Mouse (Mus musculus) bone marrow macrophage, adult 2 months (primary cell): ENCODE results near the gene Wdfy3. TPM values are rescaled to one million over a fixed set of nuclear protein-coding genes. Genes with fewer than 3 reads are reported as not detected.

Source experiments
- H3K27ac ChIP-seq: 2 replicates; pipeline ENCODE4 v1.5.1; 2012; ENCODE audit warnings: low read depth, low read length; ENCODE audit not compliant: insufficient read depth
- H3K4me1 ChIP-seq: 2 replicates; pipeline ENCODE4 v1.6.1; 2012; ENCODE audit warnings: low read length; ENCODE audit not compliant: control insufficient read depth, insufficient read depth
- H3K4me3 ChIP-seq: 2 replicates; pipeline ENCODE4 v1.5.1; 2012; ENCODE audit warnings: mild to moderate bottlenecking, low read length, moderate library complexity; ENCODE audit not compliant: insufficient read depth
- CTCF ChIP-seq: IDR thresholded peaks from 2 replicates; pipeline ENCODE4 v1.5.1; 2012; ENCODE audit warnings: low read depth, mild to moderate bottlenecking, low read length, moderate library complexity
- POLR2A ChIP-seq: IDR thresholded peaks from 2 replicates; pipeline ENCODE4 v1.6.1; 2012; ENCODE audit warnings: mild to moderate bottlenecking, low read depth, low read length, borderline replicate concordance
- polyA plus RNA-seq: library from polyadenylated mRNA; stranded (reverse); fragments of >200 nt; gene quantifications from 2 replicates; pipeline ENCODE4 v1.2.4, GENCODE M21; 2012; ENCODE audit not compliant: missing spikeins, insufficient read depth, insufficient read length

Wdfy3 gene
- polyA plus RNA-seq, 1 experiment = 43.0 TPM

GRCm38 (mm10) chr5:101957419-101957818 is 112.3 kb downstream of the Wdfy3 start:
- Histone ChIP-seq H3K27ac (no peak overlapping the region), H3K4me3 (no peak overlapping the region), H3K4me1 (no peaks in the 10 kb centered on the region)
- TF ChIP-seq CTCF = no peak
- no peak for TF ChIP-seq POLR2A

DNA sequence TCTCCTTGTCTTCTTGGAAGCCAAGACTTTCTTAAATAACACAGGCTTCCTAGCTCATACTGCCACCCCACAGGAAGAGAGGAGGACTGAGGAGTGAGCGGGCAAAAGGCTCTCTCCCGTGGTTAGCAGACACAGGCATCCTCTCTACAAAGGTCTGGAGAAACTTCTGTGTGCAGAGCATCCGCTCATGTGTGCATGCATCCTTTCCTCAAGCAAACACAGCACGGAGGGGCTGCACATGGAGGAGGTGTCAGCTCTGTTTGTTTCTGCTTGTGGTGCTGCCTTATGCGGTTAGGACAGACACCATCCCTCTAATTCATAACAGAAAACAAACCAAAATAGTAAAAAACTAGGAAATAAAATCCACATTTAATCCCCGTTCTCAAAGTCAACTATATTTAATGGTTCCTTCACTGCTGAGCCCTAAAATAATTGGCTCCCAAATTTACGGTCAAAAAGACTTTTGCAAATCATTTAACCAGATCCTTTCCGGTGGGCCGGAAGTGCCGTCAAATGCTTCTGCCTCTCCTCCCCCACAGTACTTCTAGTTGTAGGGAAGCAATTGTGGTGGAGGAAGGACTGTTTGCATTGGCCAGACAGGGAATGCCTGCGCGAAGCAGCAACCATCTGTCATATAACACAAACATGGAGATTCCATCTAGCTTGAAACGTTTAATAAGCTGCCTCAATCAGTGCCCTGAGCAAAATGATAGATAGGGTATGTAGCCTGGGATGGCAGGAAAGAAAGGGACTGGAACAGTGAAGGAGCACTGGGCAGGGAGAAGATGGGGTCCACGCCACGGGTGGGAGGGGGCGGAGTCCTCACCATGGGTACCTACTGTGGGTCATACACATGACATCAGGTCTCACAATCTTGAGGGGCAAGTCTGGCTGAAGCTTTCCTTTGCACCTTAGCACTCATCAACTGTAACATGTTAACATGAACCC is 115.1 kb downstream of the Wdfy3 start:
- Histone ChIP-seq H3K4me1 (0 out of 2 replicates have a peak, but pooled peaks cover 2% of the 10 kb centered on the region), H3K4me3 (no peak overlapping the region), H3K27ac (no peak overlapping the region)
- TF ChIP-seq CTCF (no peak), POLR2A (no peak)

DNA sequence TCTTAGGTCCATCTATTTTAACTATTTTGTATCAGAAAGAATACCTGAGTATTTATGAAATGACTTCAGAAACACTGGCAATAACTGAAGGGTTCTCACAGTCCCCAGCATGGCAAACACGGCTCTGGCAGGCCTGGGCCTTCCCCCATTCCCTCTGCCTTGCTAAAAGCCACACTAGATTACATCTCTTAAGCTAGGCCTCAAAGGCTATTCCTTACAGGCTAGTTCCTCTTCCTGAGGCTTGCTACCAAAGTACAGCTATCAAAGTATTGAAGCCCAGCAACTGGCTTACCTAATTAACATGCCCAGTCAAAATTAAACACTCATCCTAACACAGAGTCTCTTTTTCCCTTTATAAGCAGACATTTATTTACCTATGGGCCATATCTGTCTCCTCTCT is 117.8 kb downstream of the Wdfy3 start:
- Histone ChIP-seq H3K27ac (no peak overlapping the region), H3K4me1 (0 out of 2 replicates have a peak, but pooled peaks cover 2% of the 10 kb centered on the region), H3K4me3 (no peak overlapping the region)
- TF ChIP-seq POLR2A = no peak
- no peak for TF ChIP-seq CTCF

- Histone ChIP-seq H3K27ac (no peak overlapping the region), H3K4me3 (no peak overlapping the region), H3K4me1 (0 out of 2 replicates have a peak, but pooled peaks cover 2% of the 10 kb centered on the region)
- TF ChIP-seq CTCF = no peak
- no peak for TF ChIP-seq POLR2A
Measured at GRCm38 (mm10) chr5:101949323-101949722, 120.4 kb downstream of the Wdfy3 start.

- no peak overlapping the region for H3K27ac ChIP-seq
Measured at GRCm38 (mm10) chr5:101948641-101949040, 121.1 kb downstream of the Wdfy3 start.

DNA sequence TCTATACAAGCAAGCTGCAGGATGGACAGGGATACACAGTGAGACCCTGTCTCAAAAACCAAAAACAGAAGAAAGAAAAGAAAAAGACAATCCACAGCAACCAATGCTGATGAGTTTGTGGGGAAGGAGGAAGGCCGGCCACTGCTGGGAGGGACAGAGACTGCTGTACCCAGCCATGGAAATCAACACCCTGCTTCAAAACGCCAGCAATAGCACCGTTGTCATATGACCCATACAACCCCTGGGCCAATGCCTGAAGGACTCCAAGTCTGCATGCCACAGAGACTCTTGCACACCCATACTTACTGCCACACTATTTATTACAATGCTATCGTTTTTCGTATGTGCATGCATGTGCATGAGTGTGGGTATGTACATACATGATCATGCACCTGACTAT is 124.0 kb downstream of the Wdfy3 start:
- no peak overlapping the region for H3K27ac ChIP-seq
- no peak overlapping the region for H3K4me3 ChIP-seq
- TF ChIP-seq CTCF (no peak), POLR2A (no peak)
- H3K4me1 ChIP-seq = no peaks in the 10 kb centered on the region

More at GRCm38 (mm10) chr5:101948641-101949040, 121.1 kb downstream of the Wdfy3 start:
- Histone ChIP-seq H3K4me1 (0 out of 2 replicates have a peak, but pooled peaks cover 2% of the 10 kb centered on the region), H3K4me3 (no peak overlapping the region)
- TF ChIP-seq CTCF (no peak), POLR2A (no peak)

GRCm38 (mm10) chr5:101937909-101938596 is 131.7 kb downstream of the Wdfy3 start:
- no peak overlapping the region for H3K27ac ChIP-seq
- TF ChIP-seq CTCF (no peak), POLR2A (no peak)

DNA sequence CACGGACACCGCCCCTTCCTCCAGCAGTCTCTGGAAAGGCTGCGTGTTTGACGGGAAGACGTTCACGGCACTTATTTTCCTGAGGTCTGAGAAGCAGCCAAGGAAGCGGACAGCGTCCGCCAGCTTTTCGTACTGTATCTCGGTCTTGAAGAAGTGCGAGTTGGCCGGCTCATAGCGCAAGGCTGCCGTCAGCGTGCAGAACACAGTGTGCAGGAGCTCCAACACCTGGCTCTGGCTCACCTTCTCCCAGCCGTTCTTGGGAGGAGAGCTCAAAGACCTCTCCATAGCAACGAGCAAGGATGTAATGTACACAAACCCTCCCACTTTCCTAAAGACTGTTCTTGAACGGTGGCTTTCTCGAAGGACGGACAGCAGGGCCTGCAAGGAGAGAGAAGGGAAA is 132.4 kb downstream of the Wdfy3 start:
- TF ChIP-seq CTCF (no peak), POLR2A (no peak)
- Histone ChIP-seq H3K4me3 (no peak overlapping the region), H3K4me1 (no peaks in the 10 kb centered on the region), H3K27ac (no peak overlapping the region)

More at GRCm38 (mm10) chr5:101937909-101938596, 131.7 kb downstream of the Wdfy3 start:
- Histone ChIP-seq H3K4me1 (no peaks in the 10 kb centered on the region), H3K4me3 (no peak overlapping the region)

- Histone ChIP-seq H3K27ac (no peak overlapping the region), H3K4me1 (no peaks in the 10 kb centered on the region), H3K4me3 (no peak overlapping the region)
- TF ChIP-seq CTCF (no peak), POLR2A (no peak)
Measured at GRCm38 (mm10) chr5:101935893-101936292, 133.8 kb downstream of the Wdfy3 start.
